Mouse (Mus musculus): ENCODE data around the gene Pax1.

The Pax1 gene

GRCm38 (mm10) chr2:147361581-147361980 lies at the start of gene Pax1:
TSS of gene Pax1 (plus strand) at chr2:147361925.
- DNase-seq (ENCODE audit: low read depth, low spot score): no peak

GRCm38 (mm10) chr2:147321036-147321435 lies 40.7 kb upstream of the Pax1 start:
- peak; percentile 62 for DNase-seq (ENCODE audit: low read depth, low spot score)

- no peak for DNase-seq (ENCODE audit: low read depth, low spot score)
Observed at GRCm38 (mm10) chr2:147325178-147325577, 36.5 kb upstream of the Pax1 start.

GRCm38 (mm10) chr2:147332731-147333130 lies 29.0 kb upstream of the Pax1 start:
- no peak for DNase-seq (ENCODE audit: low read depth, low spot score)

- no peak for DNase-seq (ENCODE audit: low read depth, low spot score)
Observed at GRCm38 (mm10) chr2:147338729-147339128, 23.0 kb upstream of the Pax1 start.

- DNase-seq (ENCODE audit: low read depth, low spot score): peak; percentile 48
Observed at GRCm38 (mm10) chr2:147339796-147340195, 21.9 kb upstream of the Pax1 start.

- no peak for DNase-seq (ENCODE audit: low read depth, low spot score)
Observed at GRCm38 (mm10) chr2:147342198-147342597, 19.5 kb upstream of the Pax1 start.

- no peak for DNase-seq (ENCODE audit: low read depth, low spot score)
Observed at GRCm38 (mm10) chr2:147359716-147360115, 2.0 kb upstream of the Pax1 start.

- DNase-seq (ENCODE audit: low read depth, low spot score): no peak
Observed at GRCm38 (mm10) chr2:147360401-147360800, 1.3 kb upstream of the Pax1 start.

GRCm38 (mm10) chr2:147360856-147361255 lies 869 bp upstream of the Pax1 start:
- DNase-seq (ENCODE audit: low read depth, low spot score): no peak

GRCm38 (mm10) chr2:147362316-147362715 lies 591 bp downstream of the Pax1 start:
- peak; percentile 85 for DNase-seq (ENCODE audit: low read depth, low spot score)

GRCm38 (mm10) chr2:147363401-147364130 lies 1.8 kb downstream of the Pax1 start:
- no peak for DNase-seq (ENCODE audit: low read depth, low spot score)

- no peak for DNase-seq (ENCODE audit: low read depth, low spot score)
Observed at GRCm38 (mm10) chr2:147364198-147364597, 2.5 kb downstream of the Pax1 start.

GRCm38 (mm10) chr2:147364982-147365907 lies 3.5 kb downstream of the Pax1 start:
- DNase-seq (ENCODE audit: low read depth, low spot score): no peak

- no peak for DNase-seq (ENCODE audit: low read depth, low spot score)
Observed at GRCm38 (mm10) chr2:147365908-147366630, 4.3 kb downstream of the Pax1 start.

- DNase-seq (ENCODE audit: low read depth, low spot score): no peak
Observed at GRCm38 (mm10) chr2:147367246-147367820, 5.6 kb downstream of the Pax1 start.

GRCm38 (mm10) chr2:147367911-147368591 lies 6.3 kb downstream of the Pax1 start:
- DNase-seq (ENCODE audit: low read depth, low spot score): no peak

- DNase-seq (ENCODE audit: low read depth, low spot score): no peak
Observed at GRCm38 (mm10) chr2:147369561-147369960, 7.8 kb downstream of the Pax1 start.

- no peak for DNase-seq (ENCODE audit: low read depth, low spot score)
Observed at GRCm38 (mm10) chr2:147370091-147370490, 8.4 kb downstream of the Pax1 start.

GRCm38 (mm10) chr2:147371289-147371688 lies 9.6 kb downstream of the Pax1 start:
- DNase-seq (ENCODE audit: low read depth, low spot score): no peak

GRCm38 (mm10) chr2:147371840-147372239 lies 10.1 kb downstream of the Pax1 start:
- no peak for DNase-seq (ENCODE audit: low read depth, low spot score)
